Mouse (Mus musculus) T-helper 1 cell (primary cell): ENCODE results near the gene Bora.

Source experiments
- in situ Hi-C: fragments of 300-600 bp; cut with MboI, MseI; formaldehyde crosslinking; loops from one replicate; pipeline ENCODE4 v1.15.1; 2025; ENCODE audit warnings: high pct_unique_total_duplicates

The Bora gene

GRCm38 (mm10) chr14:99060616-99061015 lies 14.6 kb downstream of the Bora start:
- in situ Hi-C loops, result no loop called here

GRCm38 (mm10) chr14:99063091-99063490 lies 17.1 kb downstream of the Bora start:
- in situ Hi-C loops, result no loop called here

DNA sequence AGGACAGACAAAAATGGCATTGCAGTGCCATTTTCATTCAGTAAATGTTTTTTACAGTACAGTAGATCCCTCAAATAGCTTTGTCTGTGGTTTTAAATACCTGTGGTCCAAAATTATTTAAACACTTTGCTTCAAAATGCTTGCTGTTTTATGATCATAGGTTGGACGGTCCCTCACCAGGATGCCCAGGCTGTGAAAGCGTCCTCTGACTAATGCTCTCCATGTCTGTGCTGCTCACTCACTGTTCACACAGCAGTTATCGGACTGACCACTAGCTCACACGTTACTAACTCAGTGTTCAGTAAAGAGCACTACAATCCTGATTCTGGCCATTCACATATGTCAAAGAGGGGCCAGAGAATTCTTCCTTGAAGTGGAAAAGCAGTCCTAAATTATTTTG lies 25.1 kb downstream of the Bora start:
- in situ Hi-C loops, result no loop called here

DNA sequence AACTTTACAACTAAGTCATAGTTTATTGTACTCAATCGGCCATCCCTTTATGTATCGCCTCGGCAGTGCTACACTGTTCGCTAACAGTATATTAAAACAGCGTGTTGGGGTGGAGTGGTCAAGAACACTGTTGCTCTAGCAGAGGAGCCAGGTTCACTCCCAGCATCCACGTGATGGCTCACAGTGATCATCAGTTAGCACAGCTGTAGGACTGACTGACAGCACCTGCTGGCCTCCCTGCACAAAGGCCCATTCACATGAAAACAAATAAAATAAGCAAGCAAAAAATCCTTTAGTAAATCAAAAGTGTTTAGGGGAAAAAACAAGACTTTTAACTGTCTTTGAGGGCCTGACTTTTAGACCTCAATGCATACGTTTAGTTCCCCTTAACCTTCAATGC lies 42.9 kb downstream of the Bora start:
- in situ Hi-C loops, result no loop called here

GRCm38 (mm10) chr14:99099267-99099966 lies 53.4 kb downstream of the Bora start, which contains the start of the genes Pibf1 and Dis3:
Pibf1 (plus strand) TSS chr14:99099424.
Dis3 (minus strand) TSS chr14:99099770.
- in situ Hi-C loops, result loop anchor here (5.0 kb wide), 1 partner anchor 52 kb away; the partner anchor contains the start of genes Bora and Mzt1

DNA sequence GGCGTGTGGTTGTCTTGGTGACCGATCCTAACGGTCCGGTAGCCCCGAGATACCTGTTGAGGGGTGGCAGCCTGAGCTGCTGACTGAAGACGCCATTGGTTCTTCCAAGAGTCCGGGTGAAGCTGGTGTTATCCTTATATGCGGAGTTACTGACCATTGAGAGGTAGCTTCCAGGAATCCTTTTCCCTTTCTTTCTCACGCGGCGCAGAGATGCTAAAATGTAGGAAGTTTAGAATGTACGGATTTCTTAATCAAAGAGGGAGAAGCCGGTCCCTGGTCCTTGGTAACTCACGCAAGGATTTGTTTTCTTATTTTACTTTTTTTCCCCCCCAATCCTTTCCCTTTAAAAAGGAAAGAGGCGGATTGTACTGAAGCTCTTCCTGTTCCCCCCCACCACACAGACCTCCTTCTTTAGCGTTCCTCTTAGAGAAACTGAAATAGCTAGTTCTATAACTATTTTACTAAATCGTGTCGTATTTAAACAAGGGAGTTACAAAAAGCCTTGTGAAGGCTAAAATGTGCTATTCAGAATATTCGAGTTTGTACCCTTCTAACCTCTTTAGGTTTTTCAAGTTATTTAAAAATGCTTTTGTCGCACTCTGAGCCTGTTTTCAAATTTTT lies 54.1 kb downstream of the Bora start:
- in situ Hi-C loops, result loop anchor here (5.0 to 10.0 kb wide), 2 partner anchors 53 to 1345 kb away; partner anchors contain the start of genes Bora and Mzt1

DNA sequence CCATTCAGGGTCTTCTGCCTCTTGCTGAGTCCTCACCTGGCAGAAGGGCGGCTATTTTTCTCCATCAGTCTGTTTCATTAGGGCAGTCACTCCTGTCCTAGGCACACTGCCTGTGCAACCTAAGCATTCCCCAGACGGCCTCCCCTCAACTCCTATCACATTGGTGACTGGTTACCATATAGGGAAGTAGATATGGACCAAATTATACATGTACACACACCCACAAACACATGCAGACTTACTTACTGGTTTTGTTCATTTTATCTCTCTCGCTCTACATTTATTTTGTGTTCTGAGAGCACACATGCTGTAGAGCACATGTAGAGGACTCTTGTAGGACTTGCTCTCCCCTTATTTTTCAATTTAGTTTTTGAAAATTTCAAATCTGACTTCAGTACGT lies 57.0 kb downstream of the Bora start:
- in situ Hi-C loops, result loop anchor here (10.0 kb wide), 1 partner anchor 1342 kb away; no protein-coding TSS in a partner anchor

DNA sequence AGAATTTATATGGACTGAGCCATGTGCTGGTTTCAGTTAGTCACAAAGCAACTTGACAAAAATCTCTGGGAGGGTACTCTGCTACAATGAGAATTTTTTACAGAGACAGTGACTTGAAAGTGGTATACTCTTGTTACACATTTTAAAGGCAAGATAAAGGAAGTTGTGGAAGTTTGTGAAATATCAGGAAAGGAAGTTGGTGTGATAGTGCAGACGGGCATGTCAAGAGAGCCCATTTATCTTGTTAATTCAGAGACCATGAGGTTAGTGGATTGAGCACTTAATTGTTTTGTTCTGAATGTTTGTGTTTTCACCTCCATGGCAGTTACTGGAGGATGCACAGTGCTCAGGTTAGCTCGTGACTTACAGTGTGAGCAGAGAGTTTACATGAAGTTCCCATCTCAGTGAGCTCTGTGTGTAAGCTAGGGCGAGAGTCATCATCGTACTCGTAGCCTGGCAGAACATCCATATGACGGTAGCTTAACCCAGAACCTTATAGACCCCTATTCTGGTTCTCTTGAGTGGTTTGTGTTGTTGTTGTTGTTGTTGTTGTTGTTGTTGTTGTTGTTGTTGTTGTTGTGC lies 58.6 kb downstream of the Bora start:
- in situ Hi-C loops, result loop anchor here (10.0 kb wide), 1 partner anchor 1340 kb away; no protein-coding TSS in a partner anchor

DNA sequence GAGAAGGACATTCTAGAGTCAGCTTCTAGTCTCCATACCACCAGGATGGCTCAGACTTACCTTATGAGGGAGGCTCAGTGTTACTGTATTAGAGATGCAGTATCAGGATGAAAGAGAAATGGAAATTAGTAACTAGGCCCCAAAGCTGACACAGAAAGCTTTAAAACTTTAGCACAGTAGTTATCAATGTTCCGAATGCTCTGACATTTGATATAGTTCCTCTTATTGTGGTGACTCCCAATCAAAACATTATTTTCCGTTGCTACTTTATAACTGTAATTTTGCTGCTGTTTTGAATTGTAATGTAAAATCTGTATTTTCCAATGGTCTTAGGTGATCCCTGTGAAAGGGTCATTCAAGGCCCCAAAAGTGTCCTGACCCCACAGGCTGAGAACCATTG lies 60.6 kb downstream of the Bora start:
- in situ Hi-C loops, result loop anchor here (10.0 kb wide), 1 partner anchor 1338 kb away; no protein-coding TSS in a partner anchor

DNA sequence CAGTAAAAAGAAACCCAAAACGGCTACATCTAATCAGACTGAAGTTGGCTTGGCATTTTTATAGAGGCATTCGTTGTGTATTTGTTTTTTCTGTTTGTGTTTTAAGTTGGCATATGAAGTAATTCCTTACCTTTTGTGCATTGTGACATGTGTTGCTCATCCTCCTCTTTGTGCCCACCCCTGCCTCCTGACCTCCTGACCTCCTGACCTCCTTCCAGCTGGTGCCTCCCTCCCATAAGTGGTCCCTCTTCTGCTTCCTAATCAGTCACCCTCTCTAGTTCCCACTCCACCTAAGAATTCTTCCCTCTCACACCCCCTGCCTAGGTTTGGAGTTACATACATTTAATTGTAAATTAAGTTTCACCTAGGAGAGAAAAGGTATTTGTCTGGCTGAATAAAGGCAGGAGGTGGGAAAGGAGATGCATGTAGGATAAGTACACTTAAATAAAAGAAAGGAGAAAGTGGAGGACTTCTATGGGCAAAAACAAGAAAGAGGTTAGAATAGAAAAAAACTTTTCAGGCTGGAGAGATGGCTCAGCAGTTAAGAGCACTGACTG lies 61.7 kb downstream of the Bora start:
- in situ Hi-C loops, result loop anchor here (10.0 kb wide), 1 partner anchor 1337 kb away; no protein-coding TSS in a partner anchor

DNA sequence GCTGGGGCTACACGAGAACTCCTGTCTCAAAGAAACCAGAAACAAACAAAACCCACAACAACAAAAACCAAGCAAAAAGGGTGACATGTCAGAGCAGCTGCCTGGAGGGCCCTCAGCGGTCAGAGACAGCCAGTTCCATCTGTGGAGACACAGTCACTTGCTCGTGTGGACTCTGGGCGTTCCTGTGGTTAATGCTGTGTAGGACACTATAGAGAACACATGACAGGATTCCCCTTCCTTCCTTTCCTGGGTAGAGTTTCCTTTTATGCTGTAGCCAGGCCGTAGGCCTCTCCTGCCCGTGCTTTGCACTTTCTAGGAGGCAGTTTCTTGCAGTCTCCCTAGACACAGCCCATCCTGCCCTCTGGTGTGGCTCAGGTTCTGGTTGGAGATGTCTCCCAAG lies 62.7 kb downstream of the Bora start:
- in situ Hi-C loops, result loop anchor here (10.0 kb wide), 1 partner anchor 1336 kb away; no protein-coding TSS in a partner anchor

DNA sequence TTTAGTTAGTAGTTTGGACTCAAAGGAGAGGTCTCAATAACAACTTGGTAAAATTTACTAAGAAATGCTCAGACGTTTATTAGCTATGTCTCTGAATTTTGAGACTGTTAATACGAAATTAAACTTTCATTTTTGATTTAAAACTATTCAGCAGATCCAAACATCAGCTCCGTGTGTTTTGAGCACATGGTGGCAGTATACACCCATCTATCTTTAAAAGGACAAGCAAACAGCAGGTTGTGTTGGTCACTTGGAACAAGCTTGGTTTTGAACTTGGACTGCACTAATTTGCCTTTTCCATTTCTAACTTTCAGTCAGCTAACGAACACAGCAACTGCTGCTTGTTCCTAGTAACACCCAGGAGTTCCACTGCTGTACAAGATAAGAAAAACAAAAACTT lies 71.6 kb downstream of the Bora start:
- in situ Hi-C loops, result no loop called here

DNA sequence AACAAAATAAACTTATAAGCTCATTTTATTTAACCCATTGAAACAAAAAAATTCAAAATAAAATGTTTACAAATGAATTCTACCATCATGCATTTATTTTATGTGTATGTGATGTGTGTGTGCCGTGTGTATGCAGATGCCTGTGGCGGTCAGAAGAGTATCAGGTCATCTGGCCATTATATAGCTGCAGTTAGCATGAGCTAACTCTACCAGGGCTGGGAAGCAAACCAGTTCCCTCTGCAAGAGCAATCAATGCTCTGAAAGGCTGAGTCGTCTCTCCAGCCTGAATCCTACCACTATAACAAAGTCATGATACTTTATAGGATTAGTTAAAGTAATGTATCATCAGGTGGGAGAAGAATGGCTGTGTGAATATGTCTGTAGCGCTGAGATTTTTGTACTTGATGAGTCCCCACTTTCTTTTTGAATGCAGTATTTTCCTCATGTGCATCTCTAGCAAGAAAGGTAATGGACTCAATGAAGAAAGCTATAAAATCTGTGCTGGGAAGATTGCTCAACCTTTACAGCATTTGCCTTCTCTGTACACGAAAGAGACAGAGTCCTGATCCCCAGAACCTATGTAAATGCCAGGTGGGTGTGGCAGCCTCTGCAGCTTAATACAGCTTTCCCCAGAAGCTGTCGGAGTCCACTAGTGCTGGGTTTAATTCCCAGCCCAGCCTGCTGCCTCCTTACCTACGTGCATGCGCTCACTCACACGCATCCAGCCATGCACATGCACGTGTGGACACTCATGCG lies 75.7 kb downstream of the Bora start:
- in situ Hi-C loops, result no loop called here

- in situ Hi-C loops, result no loop called here
Observed at GRCm38 (mm10) chr14:99124076-99124475, 78.1 kb downstream of the Bora start.
